Mouse (Mus musculus) limb, embryonic 12.5 days (tissue): ENCODE data around the gene Camkv. TPM values are rescaled to one million over a fixed set of nuclear protein-coding genes. Genes with fewer than 3 reads are reported as not detected.

ENCODE experiments used
- ATAC-seq: fragments of 200-750 bp; cut with Nextera tagmentation; 2 replicates; pipeline ENCODE4 v1.8.0; 2017; ENCODE audit warnings: low read depth, moderate TSS enrichment; ENCODE audit not compliant: insufficient number of reproducible peaks, insufficient read depth, low FRiP score, low TSS enrichment
- H3K27ac ChIP-seq: fragments of 300-500 bp; sonication (generic); 2 replicates; pipeline ENCODE4 v1.5.1; 2016; ENCODE audit warnings: mild to moderate bottlenecking, moderate library complexity
- H3K27me3 ChIP-seq: fragments of 300-500 bp; sonication (generic); 2 replicates; pipeline ENCODE4 v1.6.1; 2016; ENCODE audit warnings: mild to moderate bottlenecking, moderate library complexity
- H3K36me3 ChIP-seq: fragments of 300-500 bp; sonication (generic); 2 replicates; pipeline ENCODE4 v1.6.1; 2016; ENCODE audit warnings: mild to moderate bottlenecking, moderate library complexity
- H3K4me1 ChIP-seq: fragments of 300-500 bp; sonication (generic); replicated peaks from 2 replicates; pipeline ENCODE4 v1.6.1; 2016
- H3K4me2 ChIP-seq: fragments of 300-500 bp; sonication (generic); 2 replicates; pipeline ENCODE4 v1.6.1; 2016; ENCODE audit warnings: mild to moderate bottlenecking, moderate library complexity
- H3K4me3 ChIP-seq: fragments of 300-500 bp; sonication (generic); replicated peaks from 2 replicates; pipeline ENCODE4 v1.5.1; 2016; ENCODE audit warnings: mild to moderate bottlenecking
- H3K9ac ChIP-seq: fragments of 300-500 bp; sonication (generic); replicated peaks from 2 replicates; pipeline ENCODE4 v1.6.1; 2016; ENCODE audit warnings: mild to moderate bottlenecking, moderate library complexity
- H3K9me3 ChIP-seq: fragments of 300-500 bp; sonication (generic); 2 replicates; pipeline ENCODE4 v1.6.1; 2016; ENCODE audit warnings: mild to moderate bottlenecking, moderate library complexity
- WGBS: fragments of 180-500 bp; shearing (Covaris S2); methylation state at CpG from one replicate; pipeline ENCODE4 v1.1.7; 2016; 5-methylcytosine and 5-hydroxymethylcytosine counted together
- polyA plus RNA-seq: library from polyadenylated mRNA; unstranded; fragments of >200 nt; fragmentation: Nextera tagmentation; extraction: Ambion mirVana; gene quantifications from 2 replicates; pipeline ENCODE4 v1.2.1, GENCODE M21; 2016

The Camkv gene
- polyA plus RNA-seq, 1 experiment from 2014 or later, result 11.3 TPM

- peak overlapping the region; percentile 57 for H3K9ac ChIP-seq
- 0 out of 2 replicates have a peak overlapping the region, but pooled peaks have one; percentile 66 for H3K27ac ChIP-seq
- peak overlapping the region; percentile 77 for H3K4me2 ChIP-seq
- no peaks in the 10 kb centered on the region; the same call in 1 of the 2 replicates for H3K36me3 ChIP-seq
- H3K4me3 ChIP-seq, result peak overlapping the region; percentile 42
- 46% methylated on average over 31 of the region's 31 CpGs for WGBS
- no peaks in the 10 kb centered on the region for H3K9me3 ChIP-seq
- ATAC-seq, result peak; percentile 24; the same call in 1 of the 2 replicates
- H3K27me3 ChIP-seq, result peaks cover 19% of the 10 kb centered on the region
- peaks cover 38% of the 10 kb centered on the region for H3K4me1 ChIP-seq
Observed at GRCm38 (mm10) chr9:107906967-107907800, 28.3 kb upstream of the Camkv start.

- Histone ChIP-seq H3K9ac (no peak overlapping the region), H3K27me3 (peaks cover 19% of the 10 kb centered on the region), H3K4me2 (peak overlapping the region; percentile 77), H3K9me3 (no peaks in the 10 kb centered on the region), H3K4me3 (no peak overlapping the region), H3K36me3 (no peaks in the 10 kb centered on the region), H3K27ac (0 out of 2 replicates have a peak overlapping the region, but pooled peaks have one; percentile 29), H3K4me1 (peaks cover 38% of the 10 kb centered on the region)
- no peak for ATAC-seq
- 86% methylated on average over 14 of the region's 14 CpGs for WGBS
Observed at GRCm38 (mm10) chr9:107907801-107908120, 27.7 kb upstream of the Camkv start.

GRCm38 (mm10) chr9:107908410-107909158 lies 26.9 kb upstream of the Camkv start:
- Histone ChIP-seq H3K4me2 (peak overlapping the region; percentile 77), H3K27me3 (peaks cover 19% of the 10 kb centered on the region), H3K27ac (0 out of 2 replicates have a peak overlapping the region, but pooled peaks have one; percentile 29), H3K36me3 (no peaks in the 10 kb centered on the region), H3K4me1 (peaks cover 38% of the 10 kb centered on the region), H3K9ac (peak overlapping the region; percentile 47), H3K4me3 (peak overlapping the region; percentile 10), H3K9me3 (no peaks in the 10 kb centered on the region)
- ATAC-seq, result no peak
- WGBS, result 34% methylated on average over 18 of the region's 18 CpGs

GRCm38 (mm10) chr9:107910025-107910769 lies 25.3 kb upstream of the Camkv start:
- Histone ChIP-seq H3K4me3 (no peak overlapping the region), H3K36me3 (no peaks in the 10 kb centered on the region), H3K27me3 (peaks cover 19% of the 10 kb centered on the region), H3K4me2 (no peak overlapping the region), H3K4me1 (peaks cover 38% of the 10 kb centered on the region), H3K9me3 (no peaks in the 10 kb centered on the region), H3K9ac (no peak overlapping the region), H3K27ac (no peak overlapping the region)
- no peak for ATAC-seq
- 87% methylated on average over 15 of the region's 15 CpGs for WGBS

- Histone ChIP-seq H3K4me3 (no peak overlapping the region), H3K9ac (0 out of 2 replicates have a peak overlapping the region, but pooled peaks have one; percentile 18), H3K4me2 (no peak overlapping the region), H3K4me1 (peaks cover 9% of the 10 kb centered on the region), H3K9me3 (no peaks in the 10 kb centered on the region), H3K36me3 (no peaks in the 10 kb centered on the region), H3K27ac (no peak overlapping the region), H3K27me3 (no peaks in the 10 kb centered on the region)
- WGBS, result 73% methylated on average over 16 of the region's 16 CpGs
- no peak for ATAC-seq
Observed at GRCm38 (mm10) chr9:107914764-107915420, 20.6 kb upstream of the Camkv start.

- Histone ChIP-seq H3K27ac (no peak overlapping the region), H3K4me3 (no peak overlapping the region), H3K4me1 (peaks cover 9% of the 10 kb centered on the region), H3K9ac (no peak overlapping the region), H3K9me3 (no peaks in the 10 kb centered on the region), H3K36me3 (no peaks in the 10 kb centered on the region), H3K27me3 (no peaks in the 10 kb centered on the region), H3K4me2 (no peak overlapping the region)
- ATAC-seq, result no peak
- WGBS, result 39% methylated on average over 13 of the region's 13 CpGs
Observed at GRCm38 (mm10) chr9:107917895-107918608, 17.4 kb upstream of the Camkv start.

- no peaks in the 10 kb centered on the region for H3K9me3 ChIP-seq
- no peak overlapping the region for H3K4me3 ChIP-seq
- H3K36me3 ChIP-seq, result no peaks in the 10 kb centered on the region
- 83% methylated on average over 6 of the region's 6 CpGs for WGBS
- H3K4me1 ChIP-seq, result peaks cover 11% of the 10 kb centered on the region
- ATAC-seq, result no peak
- no peaks in the 10 kb centered on the region for H3K27me3 ChIP-seq
- H3K9ac ChIP-seq, result no peak overlapping the region
- H3K27ac ChIP-seq, result no peak overlapping the region
- no peak overlapping the region for H3K4me2 ChIP-seq
Observed at GRCm38 (mm10) chr9:107918884-107919283, 16.6 kb upstream of the Camkv start.

GRCm38 (mm10) chr9:107919441-107919840 lies 16.0 kb upstream of the Camkv start:
- ATAC-seq, result no peak
- 88% methylated on average over 5 of the region's 5 CpGs for WGBS
- Histone ChIP-seq H3K36me3 (no peaks in the 10 kb centered on the region), H3K4me3 (no peak overlapping the region), H3K4me2 (no peak overlapping the region), H3K27me3 (no peaks in the 10 kb centered on the region), H3K27ac (no peak overlapping the region), H3K4me1 (peaks cover 13% of the 10 kb centered on the region), H3K9ac (no peak overlapping the region), H3K9me3 (no peaks in the 10 kb centered on the region)

GRCm38 (mm10) chr9:107923021-107923420 lies 12.5 kb upstream of the Camkv start:
- ATAC-seq, result no peak
- H3K27me3 ChIP-seq, result no peaks in the 10 kb centered on the region
- H3K27ac ChIP-seq, result no peak overlapping the region
- no peak overlapping the region for H3K4me3 ChIP-seq
- no peaks in the 10 kb centered on the region for H3K9me3 ChIP-seq
- H3K36me3 ChIP-seq, result no peaks in the 10 kb centered on the region
- WGBS, result 30% methylated on average over 7 of the region's 7 CpGs
- H3K9ac ChIP-seq, result no peak overlapping the region
- H3K4me1 ChIP-seq, result peaks cover 8% of the 10 kb centered on the region
- no peak overlapping the region for H3K4me2 ChIP-seq

GRCm38 (mm10) chr9:107923956-107924355 lies 11.5 kb upstream of the Camkv start:
- Histone ChIP-seq H3K36me3 (no peaks in the 10 kb centered on the region), H3K4me2 (no peak overlapping the region), H3K27ac (no peak overlapping the region), H3K4me1 (peaks cover 4% of the 10 kb centered on the region), H3K9ac (no peak overlapping the region), H3K4me3 (no peak overlapping the region), H3K27me3 (no peaks in the 10 kb centered on the region), H3K9me3 (no peaks in the 10 kb centered on the region)
- ATAC-seq, result no peak
- 61% methylated on average over 6 of the region's 6 CpGs for WGBS
